Mouse (Mus musculus) heart, embryonic 15.5 days (tissue): ENCODE measurements around the gene Dnaaf2. TPM values are rescaled to one million over a fixed set of nuclear protein-coding genes. Genes with fewer than 3 reads are reported as not detected.
A peak's percentile ranks its signal among the peaks of the same experiment; 100 is the strongest.

Experiments used
- ATAC-seq: fragments of 200-750 bp; cut with Nextera tagmentation; replicated peaks from 2 replicates; pipeline ENCODE4 v1.8.0; 2017; ENCODE audit warnings: low read depth, moderate TSS enrichment; ENCODE audit not compliant: insufficient number of reproducible peaks, insufficient read depth, low FRiP score
- H3K27ac ChIP-seq: fragments of 300-500 bp; sonication (generic); 2 replicates; pipeline ENCODE4 v1.5.1; 2015; ENCODE audit warnings: mild to moderate bottlenecking, inconsistent platforms
- H3K27me3 ChIP-seq: fragments of 300-500 bp; sonication (generic); 2 replicates; pipeline ENCODE4 v1.6.1; 2015; ENCODE audit warnings: inconsistent platforms
- H3K36me3 ChIP-seq: fragments of 300-500 bp; sonication (generic); 2 replicates; pipeline ENCODE4 v1.6.1; 2015; ENCODE audit warnings: mild to moderate bottlenecking, inconsistent platforms
- H3K4me1 ChIP-seq: fragments of 300-500 bp; sonication (generic); replicated peaks from 2 replicates; pipeline ENCODE4 v1.6.1; 2015; ENCODE audit warnings: inconsistent platforms
- H3K4me2 ChIP-seq: fragments of 300-500 bp; sonication (generic); 2 replicates; pipeline ENCODE4 v1.6.1; 2015; ENCODE audit warnings: inconsistent platforms, mild to moderate bottlenecking, moderate library complexity
- H3K4me3 ChIP-seq: fragments of 300-500 bp; sonication (generic); 2 replicates; pipeline ENCODE4 v1.5.1; 2015; ENCODE audit warnings: mild to moderate bottlenecking, inconsistent platforms
- H3K9ac ChIP-seq: fragments of 300-500 bp; sonication (generic); 2 replicates; pipeline ENCODE4 v1.6.1; 2015; ENCODE audit warnings: mild to moderate bottlenecking, inconsistent platforms
- H3K9me3 ChIP-seq: fragments of 300-500 bp; sonication (generic); replicated peaks from 2 replicates; pipeline ENCODE4 v1.6.1; 2016; ENCODE audit warnings: inconsistent platforms
- WGBS: fragments of 180-500 bp; shearing (Covaris S2); methylation state at CpG from one replicate; pipeline ENCODE4 v1.1.7; 2015; ENCODE audit warnings: mixed read lengths; 5-methylcytosine and 5-hydroxymethylcytosine counted together
- polyA plus RNA-seq: library from polyadenylated mRNA; unstranded; fragments of >200 nt; fragmentation: Nextera tagmentation; extraction: Ambion mirVana; gene quantifications from 2 replicates; pipeline ENCODE4 v1.2.1, GENCODE M21; 2015

The Dnaaf2 gene
- polyA plus RNA-seq: 6.1 and 7.7 TPM in 2 replicates

DNA sequence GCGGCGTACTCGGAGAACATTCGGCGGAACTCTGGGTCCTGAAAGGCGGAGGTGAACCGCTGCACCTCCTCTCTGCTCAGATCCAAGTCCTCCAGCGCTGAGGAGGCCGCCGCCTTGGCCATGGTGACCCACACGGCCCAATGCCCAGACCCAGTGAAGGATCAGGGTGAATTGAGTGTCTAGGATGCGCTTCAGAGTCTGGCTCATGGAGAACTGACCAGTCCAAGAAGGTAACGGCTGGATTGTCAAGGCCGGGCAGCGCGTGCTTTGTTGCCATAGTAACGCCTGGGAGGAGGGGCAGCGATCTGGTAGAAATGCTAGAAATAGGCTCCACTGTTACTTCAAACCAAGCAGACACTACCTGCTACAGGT, at the start of gene Dnaaf2:
Dnaaf2 (minus strand) TSS at position 266 of the 372 bp plus-strand sequence.
- ATAC-seq: peak; percentile 26; the same call in 1 of the 2 replicates
- Histone ChIP-seq H3K27ac (peak within 1 kb of the TSS; percentile 93), H3K9me3 (no peaks in the 10 kb centered on the region), H3K4me3 (peak within 1 kb of the TSS; percentile 85), H3K27me3 (no peaks in the 10 kb centered on the region), H3K36me3 (peaks cover 18% of the 10 kb centered on the region), H3K9ac (peak within 1 kb of the TSS; percentile 85), H3K4me1 (peaks cover 23% of the 10 kb centered on the region), H3K4me2 (peak within 1 kb of the TSS; percentile 94)
- under 1% methylated on average over 18 of the region's 18 CpGs for WGBS

DNA sequence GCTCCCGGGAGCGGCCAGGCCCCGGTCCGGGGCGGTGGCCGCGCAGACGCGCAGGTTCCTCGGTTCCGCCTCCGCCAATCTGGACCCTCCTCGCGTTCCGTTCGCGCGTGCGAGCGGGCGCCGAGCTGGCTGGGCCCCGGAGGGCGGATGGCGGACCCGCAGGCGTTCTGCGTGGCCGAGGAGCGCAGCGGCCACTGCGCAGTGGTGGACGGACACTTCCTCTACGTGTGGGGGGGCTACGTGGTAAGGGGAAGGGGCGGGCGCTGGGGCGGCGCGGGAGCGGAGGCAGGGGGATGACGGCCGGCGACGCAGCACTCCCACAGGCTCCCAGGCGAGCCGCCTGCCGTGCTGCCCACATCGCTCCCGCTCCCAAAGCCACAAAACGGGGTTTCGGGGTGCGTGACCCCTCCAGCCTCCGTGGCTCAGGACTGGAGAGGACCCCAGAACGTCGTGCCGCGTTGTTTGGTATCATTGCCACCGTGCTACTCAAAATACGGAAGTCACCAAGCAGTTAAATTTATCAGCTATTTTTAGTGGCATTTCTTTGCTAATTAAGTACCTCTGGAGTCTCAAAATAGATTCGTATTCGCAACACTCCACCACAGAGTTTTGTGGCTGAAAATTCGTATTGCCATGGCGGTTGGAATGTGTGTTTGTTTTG, 43.7 kb upstream of the Dnaaf2 start:
- Histone ChIP-seq H3K9me3 (no peaks in the 10 kb centered on the region), H3K27ac (peak overlapping the region; percentile 88), H3K36me3 (no peaks in the 10 kb centered on the region), H3K4me3 (peak overlapping the region; percentile 79), H3K27me3 (no peaks in the 10 kb centered on the region), H3K4me2 (peak overlapping the region; percentile 78), H3K9ac (peak overlapping the region; percentile 93), H3K4me1 (peaks cover 10% of the 10 kb centered on the region; the same call in 1 of the 2 replicates)
- WGBS: under 1% methylated on average over 62 of the region's 64 CpGs
- ATAC-seq: peak; percentile 91

DNA sequence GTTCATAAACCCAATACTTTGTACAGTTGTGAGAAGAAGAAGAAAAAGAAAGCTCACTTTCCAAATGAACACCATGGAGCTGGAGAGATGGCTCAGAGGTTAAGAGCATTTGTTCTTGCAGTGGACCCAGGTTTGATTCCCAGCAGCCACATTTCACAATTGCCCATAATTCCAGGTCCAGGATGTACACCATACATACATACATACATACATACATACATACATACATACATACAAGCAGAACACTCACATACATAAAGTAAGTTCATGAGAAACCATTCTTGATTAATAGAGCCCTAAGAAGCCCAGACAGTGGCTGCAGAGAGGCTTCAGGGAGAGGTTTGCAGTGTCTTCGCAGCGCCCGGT, 43.2 kb upstream of the Dnaaf2 start:
- Histone ChIP-seq H3K4me1 (peaks cover 10% of the 10 kb centered on the region; the same call in 1 of the 2 replicates), H3K36me3 (no peaks in the 10 kb centered on the region), H3K27me3 (no peaks in the 10 kb centered on the region), H3K27ac (peak overlapping the region; percentile 88), H3K4me2 (peak overlapping the region; percentile 78), H3K9ac (peak overlapping the region; percentile 93), H3K4me3 (peak overlapping the region; percentile 79), H3K9me3 (no peaks in the 10 kb centered on the region)
- WGBS: 2% methylated on average over 3 of the region's 3 CpGs
- no peak for ATAC-seq

DNA sequence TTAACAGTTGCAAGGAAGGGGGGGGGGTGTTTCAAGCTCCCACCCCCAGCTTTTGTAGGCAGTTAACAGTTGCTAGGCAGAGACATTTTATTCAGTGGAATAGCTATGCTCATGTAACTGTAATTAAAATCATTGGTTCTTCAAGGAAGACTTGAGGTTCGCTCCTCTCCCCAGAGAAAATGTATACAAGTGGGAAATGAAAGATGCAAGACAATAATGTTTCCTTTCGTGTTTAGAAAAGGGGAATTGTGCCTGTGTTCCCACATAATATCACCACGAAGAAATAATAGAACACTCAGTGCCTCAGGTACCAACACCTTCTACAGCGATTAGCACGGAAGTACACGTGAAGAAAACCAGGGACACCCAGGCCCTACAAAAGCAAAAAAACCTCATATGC, 42.6 kb upstream of the Dnaaf2 start, which contains the start of gene Klhdc1:
Klhdc1 (plus strand) TSS at position 301 of the 400 bp plus-strand sequence.
- peak within 1 kb of the TSS; percentile 79 for H3K4me3 ChIP-seq
- H3K27ac ChIP-seq: peak within 1 kb of the TSS; percentile 88
- ATAC-seq: no peak
- H3K27me3 ChIP-seq: no peaks in the 10 kb centered on the region
- no peaks in the 10 kb centered on the region for H3K36me3 ChIP-seq
- peak within 1 kb of the TSS; percentile 93 for H3K9ac ChIP-seq
- H3K9me3 ChIP-seq: no peaks in the 10 kb centered on the region
- peak within 1 kb of the TSS; percentile 78 for H3K4me2 ChIP-seq
- WGBS: 67% methylated on average over 6 of the region's 6 CpGs
- peaks cover 10% of the 10 kb centered on the region; the same call in 1 of the 2 replicates for H3K4me1 ChIP-seq

DNA sequence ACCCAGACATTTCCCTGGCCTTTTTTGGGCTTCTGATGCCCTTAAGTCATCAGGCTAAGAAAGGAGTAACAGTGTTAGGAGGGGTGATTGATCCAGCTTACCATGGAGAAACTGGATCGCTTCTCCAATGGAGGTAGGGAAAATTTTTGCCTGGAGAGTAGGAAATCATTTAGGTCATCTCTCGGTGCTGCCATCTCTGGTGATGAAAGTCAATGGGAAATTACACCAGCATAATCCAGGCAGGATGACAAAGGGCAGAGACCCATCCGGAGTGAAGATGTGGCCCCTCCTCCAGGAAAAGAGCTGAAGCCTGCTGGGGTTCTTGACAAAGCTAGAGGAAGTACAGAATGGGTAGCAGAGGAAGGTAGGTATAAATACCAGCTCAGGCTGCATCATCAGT, 40.1 kb upstream of the Dnaaf2 start:
- no peak overlapping the region for H3K4me2 ChIP-seq
- ATAC-seq: no peak
- no peaks in the 10 kb centered on the region for H3K9me3 ChIP-seq
- H3K27ac ChIP-seq: no peak overlapping the region
- H3K9ac ChIP-seq: no peak overlapping the region
- 41% methylated on average over 3 of the region's 3 CpGs for WGBS
- H3K4me1 ChIP-seq: peaks cover 10% of the 10 kb centered on the region; the same call in 1 of the 2 replicates
- no peaks in the 10 kb centered on the region for H3K27me3 ChIP-seq
- H3K36me3 ChIP-seq: no peaks in the 10 kb centered on the region
- no peak overlapping the region for H3K4me3 ChIP-seq

DNA sequence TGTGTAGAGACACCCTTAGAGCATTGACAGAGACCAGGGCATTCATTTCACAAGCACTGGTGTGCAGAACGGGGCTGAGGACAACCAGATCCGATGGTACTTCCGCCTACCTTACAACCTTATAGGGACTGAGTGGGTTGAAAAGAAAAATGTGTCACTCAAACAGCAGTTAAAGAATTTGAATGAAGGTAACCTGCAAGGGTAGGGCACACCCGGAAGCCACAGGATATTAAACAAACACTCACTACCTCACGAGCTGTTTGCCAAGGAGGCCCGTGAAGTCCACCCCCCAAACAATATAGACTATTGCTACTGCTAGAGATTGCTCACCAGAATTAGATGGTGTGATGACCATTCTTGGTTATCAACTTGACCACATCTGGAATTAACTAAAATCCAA, 37.6 kb upstream of the Dnaaf2 start:
- no peak overlapping the region for H3K4me3 ChIP-seq
- WGBS: 81% methylated on average over 6 of the region's 6 CpGs

DNA sequence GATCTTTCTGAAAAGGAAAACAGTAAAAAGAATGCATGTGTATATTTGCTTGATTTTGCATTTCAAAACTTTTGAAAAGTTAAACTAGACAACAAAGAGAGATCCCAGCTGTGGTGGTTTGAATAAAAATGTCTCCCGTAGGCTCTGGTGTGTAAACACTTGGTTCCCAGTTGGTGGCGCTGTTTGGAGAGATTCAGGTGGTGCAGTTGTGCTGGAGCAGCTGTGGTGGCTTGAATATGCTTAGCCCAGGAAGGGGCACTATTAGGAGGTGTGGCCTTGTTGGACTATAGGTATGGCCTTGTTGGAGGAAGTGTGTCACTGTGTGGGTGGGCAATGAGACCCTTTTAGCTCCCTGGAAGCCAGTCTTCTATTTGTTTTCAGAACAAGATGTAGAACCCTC, 31.0 kb upstream of the Dnaaf2 start:
- ATAC-seq: no peak
- no peak overlapping the region for H3K9ac ChIP-seq
- no peak overlapping the region for H3K4me3 ChIP-seq
- 66% methylated on average over 2 of the region's 2 CpGs for WGBS
- no peak overlapping the region for H3K4me2 ChIP-seq
- peaks cover 9% of the 10 kb centered on the region for H3K4me1 ChIP-seq
- no peaks in the 10 kb centered on the region for H3K9me3 ChIP-seq
- H3K27ac ChIP-seq: no peak overlapping the region
- H3K27me3 ChIP-seq: no peaks in the 10 kb centered on the region
- H3K36me3 ChIP-seq: peaks cover 8% of the 10 kb centered on the region; the same call in 1 of the 2 replicates

More for the DNA sequence above, 37.6 kb upstream of the Dnaaf2 start:
- H3K9ac ChIP-seq: no peak overlapping the region
- H3K27ac ChIP-seq: no peak overlapping the region
- H3K4me1 ChIP-seq: 0 out of 2 replicates have a peak, but pooled peaks cover 3% of the 10 kb centered on the region
- no peak overlapping the region for H3K4me2 ChIP-seq
- H3K9me3 ChIP-seq: no peaks in the 10 kb centered on the region
- H3K36me3 ChIP-seq: no peaks in the 10 kb centered on the region
- no peak for ATAC-seq
- no peaks in the 10 kb centered on the region for H3K27me3 ChIP-seq

DNA sequence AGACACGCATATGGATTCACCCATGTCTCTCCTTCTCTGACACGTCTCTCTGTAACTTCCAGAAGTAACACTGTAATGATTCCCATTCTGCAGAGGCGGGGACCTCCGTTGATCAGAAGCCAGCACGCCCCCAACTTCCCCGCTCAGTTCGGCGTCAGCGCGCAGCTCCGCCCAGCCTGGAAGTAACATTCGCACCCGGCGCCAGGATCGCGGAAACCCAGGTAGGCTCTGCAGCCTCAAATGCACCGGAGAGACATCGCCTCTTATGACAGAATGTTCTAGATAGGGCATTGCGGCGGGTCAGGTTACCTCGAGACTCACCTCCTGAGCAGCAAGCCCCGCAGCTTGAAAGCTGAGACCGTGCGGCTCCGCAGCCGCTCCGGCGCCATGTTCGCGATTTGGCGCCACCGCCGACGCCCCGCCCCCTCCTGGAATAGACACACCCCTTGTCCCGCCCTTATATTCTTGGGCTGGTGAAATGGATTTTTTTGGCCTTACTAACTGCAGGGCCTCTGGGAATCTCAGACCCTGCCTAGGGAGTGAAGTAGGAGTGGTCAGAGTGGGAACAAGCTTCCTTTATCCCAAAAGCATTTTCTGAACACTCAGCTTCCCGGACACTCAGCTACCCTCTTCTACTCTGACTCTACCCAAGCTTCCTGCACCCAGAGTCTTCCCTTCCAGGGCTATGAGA, 29.7 kb upstream of the Dnaaf2 start, which contains the start of gene Pole2:
Pole2 (minus strand) TSS at position 420 of the 691 bp plus-strand sequence.
- no peaks in the 10 kb centered on the region for H3K27me3 ChIP-seq
- H3K4me2 ChIP-seq: peak within 1 kb of the TSS; percentile 71
- H3K36me3 ChIP-seq: peaks cover 8% of the 10 kb centered on the region; the same call in 1 of the 2 replicates
- under 1% methylated on average over 37 of the region's 37 CpGs for WGBS
- peak within 1 kb of the TSS; percentile 90 for H3K4me3 ChIP-seq
- H3K27ac ChIP-seq: peak within 1 kb of the TSS; percentile 84
- H3K4me1 ChIP-seq: peaks cover 9% of the 10 kb centered on the region
- peak within 1 kb of the TSS; percentile 64 for H3K9ac ChIP-seq
- peak; percentile 93 for ATAC-seq
- H3K9me3 ChIP-seq: no peaks in the 10 kb centered on the region

DNA sequence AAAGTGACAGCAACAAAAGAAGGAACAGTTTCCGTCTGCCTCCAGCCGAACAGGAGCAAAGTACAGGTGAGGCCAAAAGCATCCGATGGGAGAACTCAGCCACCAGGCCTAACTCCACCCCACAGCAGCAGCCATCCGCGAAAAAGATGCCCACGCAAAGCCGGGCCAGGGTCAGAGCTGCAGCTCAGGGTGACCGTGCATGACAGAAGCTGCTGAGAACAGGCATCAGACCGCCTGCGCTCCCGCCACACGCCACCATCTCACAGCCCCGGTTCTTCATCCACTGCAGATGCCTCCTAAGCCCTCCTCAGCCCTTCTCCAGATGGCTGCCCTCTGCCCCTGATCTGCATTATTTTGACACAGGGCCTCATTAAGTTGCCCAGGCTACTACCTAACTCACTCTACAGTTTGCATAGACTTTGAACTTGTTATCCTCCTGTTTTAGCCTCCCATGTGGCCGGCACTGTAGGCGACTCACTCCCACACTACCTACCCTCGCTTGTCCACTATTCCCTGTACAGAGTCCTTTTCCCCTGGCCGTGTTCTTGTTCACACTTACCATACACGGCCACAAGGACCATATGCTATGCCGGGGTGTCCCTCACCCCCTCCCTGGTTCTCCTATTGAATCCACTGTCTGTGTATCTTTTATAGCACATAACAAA, 22.5 kb upstream of the Dnaaf2 start:
- ATAC-seq: no peak
- H3K36me3 ChIP-seq: peaks cover 26% of the 10 kb centered on the region
- no peak overlapping the region for H3K9ac ChIP-seq
- H3K9me3 ChIP-seq: no peaks in the 10 kb centered on the region
- no peak overlapping the region for H3K27ac ChIP-seq
- no peaks in the 10 kb centered on the region for H3K4me1 ChIP-seq
- H3K4me3 ChIP-seq: no peak overlapping the region
- no peaks in the 10 kb centered on the region for H3K27me3 ChIP-seq
- H3K4me2 ChIP-seq: no peak overlapping the region
- WGBS: 87% methylated on average over 19 of the region's 19 CpGs

DNA sequence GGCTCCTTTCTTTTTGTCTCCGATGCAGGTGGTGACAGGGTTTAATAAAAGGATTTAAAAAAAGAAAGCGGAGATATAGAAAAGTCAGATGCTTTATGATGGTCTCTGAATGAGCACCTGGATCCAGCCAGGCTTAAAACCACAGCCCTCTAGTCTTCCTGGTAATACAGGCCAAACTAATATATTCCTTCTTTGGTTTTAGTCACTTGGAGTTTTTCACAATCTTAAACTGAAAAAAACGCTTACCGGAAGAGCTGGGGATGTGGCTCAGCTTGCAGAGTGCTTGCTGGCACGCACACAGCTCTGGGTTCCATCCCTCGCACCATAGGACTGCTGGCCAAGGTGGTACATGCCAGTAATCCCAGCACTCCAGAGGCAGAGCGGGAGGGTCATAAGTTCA, 18.4 kb upstream of the Dnaaf2 start:
- peaks cover 46% of the 10 kb centered on the region for H3K36me3 ChIP-seq
- no peak overlapping the region for H3K4me3 ChIP-seq

More for the DNA sequence above, 18.4 kb upstream of the Dnaaf2 start:
- Histone ChIP-seq H3K4me2 (no peak overlapping the region), H3K9me3 (no peaks in the 10 kb centered on the region), H3K4me1 (no peaks in the 10 kb centered on the region), H3K27me3 (no peaks in the 10 kb centered on the region), H3K27ac (no peak overlapping the region), H3K9ac (no peak overlapping the region)
- no peak for ATAC-seq
- 85% methylated on average over 7 of the region's 7 CpGs for WGBS
